Mouse (Mus musculus) 416B (cell line): ENCODE data around the gene Skil.
"Not testable (repeated sequence)": the region's sequence is repeated elsewhere in the genome, so short reads cannot be mapped to it uniquely, and the experiment has no call there.

Experiments used
- DNase-seq: peaks from one replicate; pipeline ENCODE4 v3.0.0; 2011; ENCODE audit warnings: low read depth

Gene Skil

GRCm38 (mm10) chr3:31129766-31130165, 34.9 kb downstream of the Skil start:
- DNase-seq = no peak

DNA sequence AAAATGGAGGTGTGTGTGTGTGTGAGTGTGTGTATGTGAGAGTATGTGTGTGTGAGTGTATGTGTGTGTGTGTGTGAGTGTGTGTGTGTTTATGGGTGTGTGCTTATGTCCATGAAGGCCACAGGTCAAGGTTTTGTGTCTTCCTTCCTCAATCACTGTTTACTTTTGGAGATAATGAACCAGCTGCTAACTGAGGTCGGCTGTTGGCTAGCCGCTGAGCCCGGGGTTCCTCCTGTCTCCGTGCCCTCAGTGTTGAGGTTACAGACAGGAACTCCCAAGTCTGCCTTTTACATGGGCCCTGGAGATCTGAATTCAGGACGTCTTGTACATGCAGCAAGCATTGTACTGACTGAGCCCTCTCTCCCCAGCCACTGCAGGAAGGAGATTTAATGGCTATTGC, 38.8 kb downstream of the Skil start:
- DNase-seq = peak; percentile 82

DNA sequence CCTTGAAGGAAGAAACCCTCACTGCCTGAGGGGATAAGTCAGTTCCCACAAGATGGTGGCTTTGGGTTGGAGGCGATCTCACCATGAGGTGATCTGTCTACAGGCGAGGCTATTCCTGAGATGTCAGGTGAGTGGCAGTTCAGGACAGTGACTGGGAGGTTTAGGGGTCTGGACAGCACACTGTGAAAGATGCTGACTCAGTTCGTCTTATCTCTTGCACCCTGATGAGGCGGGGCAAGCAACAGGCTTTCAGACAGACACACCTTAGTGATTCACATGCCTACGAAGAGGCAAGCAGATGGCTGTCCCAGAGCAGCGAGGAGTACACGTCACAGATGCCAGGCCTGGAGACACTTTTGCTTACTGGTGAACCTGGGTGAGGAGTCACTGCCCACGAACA, 39.4 kb downstream of the Skil start:
- no peak for DNase-seq

GRCm38 (mm10) chr3:31134696-31135095, 39.8 kb downstream of the Skil start:
- no peak for DNase-seq

- DNase-seq = not testable (repeated sequence)
Measured at GRCm38 (mm10) chr3:31136591-31136990, 41.7 kb downstream of the Skil start.

GRCm38 (mm10) chr3:31138454-31139424, 43.9 kb downstream of the Skil start:
- DNase-seq = peak; percentile 88

- no peak for DNase-seq
Measured at GRCm38 (mm10) chr3:31141621-31142020, 46.8 kb downstream of the Skil start.

GRCm38 (mm10) chr3:31145222-31145621, 50.4 kb downstream of the Skil start:
- not testable (repeated sequence) for DNase-seq

GRCm38 (mm10) chr3:31145641-31146290, 50.9 kb downstream of the Skil start:
- peak; percentile 91 for DNase-seq

DNA sequence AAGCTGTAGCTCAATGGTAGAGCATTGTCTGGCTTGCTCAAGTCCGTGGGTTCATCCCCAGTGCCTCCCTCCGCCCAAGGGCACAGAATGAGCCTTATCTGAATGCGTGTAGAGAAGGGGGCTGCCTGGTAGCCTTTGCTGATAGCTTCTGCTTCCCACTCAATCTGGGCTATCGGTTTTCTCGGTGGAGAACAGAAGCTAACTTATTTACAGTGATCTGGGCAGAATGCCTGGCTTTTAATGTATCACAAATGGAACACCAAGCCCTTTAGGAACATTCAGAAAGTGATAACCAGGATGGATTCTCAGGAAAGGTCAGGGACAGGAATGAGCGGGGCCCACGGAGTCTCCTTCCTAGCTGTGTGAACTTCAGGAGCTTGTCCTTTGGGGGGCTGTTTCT, 53.7 kb downstream of the Skil start:
- DNase-seq = no peak

- no peak for DNase-seq
Measured at GRCm38 (mm10) chr3:31149706-31150105, 54.8 kb downstream of the Skil start, which contains the start of gene Cldn11. TSS of gene Cldn11 (plus strand) at chr3:31149920.

GRCm38 (mm10) chr3:31152108-31152507, 57.2 kb downstream of the Skil start:
- DNase-seq = no peak

- DNase-seq = no peak
Measured at GRCm38 (mm10) chr3:31156126-31156525, 61.3 kb downstream of the Skil start.

- no peak for DNase-seq
Measured at GRCm38 (mm10) chr3:31157776-31158175, 62.9 kb downstream of the Skil start.

- no peak for DNase-seq
Measured at GRCm38 (mm10) chr3:31160046-31160445, 65.2 kb downstream of the Skil start.

GRCm38 (mm10) chr3:31161336-31161735, 66.5 kb downstream of the Skil start:
- no peak for DNase-seq

DNA sequence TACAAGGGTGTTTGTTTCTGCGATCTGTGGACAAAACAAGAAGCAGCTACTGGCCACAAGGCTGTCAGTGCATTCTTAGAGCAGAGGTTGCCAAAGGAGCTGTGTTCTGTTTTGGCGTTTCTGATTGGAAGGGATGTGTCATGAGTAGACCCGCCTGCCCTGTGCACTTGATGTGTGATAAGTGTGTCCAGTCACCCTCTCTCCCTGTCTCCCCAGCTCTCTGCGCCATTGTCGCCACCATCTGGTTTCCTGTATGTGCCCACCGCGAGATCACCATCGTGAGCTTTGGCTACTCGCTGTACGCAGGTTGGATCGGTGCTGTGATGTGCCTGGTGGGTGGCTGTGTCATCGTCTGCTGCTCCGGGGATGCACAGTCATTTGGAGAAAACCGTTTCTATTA, 68.0 kb downstream of the Skil start:
- DNase-seq = peak; percentile 6

- no peak for DNase-seq
Measured at GRCm38 (mm10) chr3:31165803-31166202, 70.9 kb downstream of the Skil start.

DNA sequence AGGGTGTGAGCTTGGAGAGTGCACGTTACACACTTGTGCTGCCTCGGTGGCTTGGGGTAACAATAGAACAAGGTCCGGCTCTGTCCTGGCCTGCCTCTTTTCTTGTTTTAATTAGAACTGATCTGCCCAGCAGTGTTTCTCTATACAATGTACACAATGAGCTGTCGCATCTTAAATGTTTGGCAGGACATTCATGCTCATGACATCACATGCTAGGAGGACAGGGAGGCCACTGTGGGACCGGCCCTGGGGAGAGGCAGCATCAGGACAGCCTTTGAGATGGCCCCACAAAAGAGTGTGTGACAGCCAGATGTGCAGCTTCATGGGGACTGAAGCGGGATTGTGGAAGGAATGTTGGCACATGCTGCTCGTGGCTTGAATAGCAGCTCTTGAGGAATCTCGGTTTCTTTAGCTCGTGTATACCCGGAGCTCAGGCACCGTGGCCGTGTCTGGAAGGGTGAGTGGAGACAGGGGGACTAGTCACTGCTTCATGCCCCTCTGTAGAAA, 71.6 kb downstream of the Skil start:
- no peak for DNase-seq
